8 mouse cellular contexts compared by ENCODE assay signal in the genomic region with DNA sequence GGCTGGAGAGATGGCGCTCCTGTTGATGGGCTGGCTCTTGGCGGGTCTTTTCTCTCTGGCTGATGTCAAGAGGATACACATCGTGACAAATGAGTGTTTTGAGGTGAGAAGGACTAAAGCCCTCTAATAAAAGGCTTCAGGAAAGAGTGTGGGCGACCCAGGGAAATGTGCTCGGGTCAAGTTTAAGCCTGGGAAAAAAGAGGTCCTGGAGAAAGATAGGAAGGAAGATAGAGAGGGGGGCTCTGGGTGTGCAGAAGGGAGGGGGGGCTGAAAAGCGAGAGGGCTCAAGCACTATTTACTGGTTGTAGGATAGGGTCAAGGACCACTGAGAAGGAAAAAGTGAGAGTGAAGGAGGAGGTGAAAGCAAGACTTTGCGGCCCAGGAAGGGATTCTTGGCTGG. TPM values are rescaled to one million over a fixed set of nuclear protein-coding genes. Genes with fewer than 3 reads are reported as not detected.
A peak's percentile ranks its signal among the peaks of the same experiment; 100 is the strongest.
DNase-seq lines count a peak whose midpoint lies in the region; ATAC-seq and TF ChIP-seq lines count a peak whose summit lies in the region.

No protein-coding gene starts in this region.

- peak overlapping the region; percentile 59 for H3K4me3 ChIP-seq in heart, embryonic 13.5 days
- H3K4me3 ChIP-seq in forebrain, embryonic 15.5 days, result peak overlapping the region; percentile 36
- peak overlapping the region; percentile 50 for H3K4me3 ChIP-seq in midbrain, postnatal 0 days (ENCODE audit: low read depth, low read length)

- no peaks in the 10 kb centered on the region for H3K36me3 ChIP-seq in heart, embryonic 13.5 days
- H3K36me3 ChIP-seq in forebrain, embryonic 15.5 days, result no peaks in the 10 kb centered on the region
- H3K36me3 ChIP-seq in midbrain, postnatal 0 days (ENCODE audit: insufficient read depth, low read length), result no peaks in the 10 kb centered on the region

- TF ChIP-seq CTCF in midbrain, postnatal 0 days (IDR thresholded peaks at IDR 0.05), result no peak

- no peaks in the 10 kb centered on the region for H3K9me3 ChIP-seq in heart, embryonic 13.5 days
- no peaks in the 10 kb centered on the region for H3K9me3 ChIP-seq in forebrain, embryonic 15.5 days
- no peaks in the 10 kb centered on the region for H3K9me3 ChIP-seq in midbrain, postnatal 0 days (ENCODE audit: low read length)

- H3K27me3 ChIP-seq in heart, embryonic 13.5 days (replicated peaks), result peaks cover 34% of the 10 kb centered on the region
- no peaks in the 10 kb centered on the region for H3K27me3 ChIP-seq in forebrain, embryonic 15.5 days
- 0 out of 2 replicates have a peak, but pooled peaks cover 6% of the 10 kb centered on the region for H3K27me3 ChIP-seq in midbrain, postnatal 0 days (ENCODE audit: insufficient read depth, low read length)

- WGBS in heart, embryonic 13.5 days, result 17% methylated on average over 7 of the region's 7 CpGs
- 11% methylated on average over 7 of the region's 7 CpGs for WGBS in forebrain, embryonic 15.5 days
- WGBS in midbrain, postnatal 0 days, result 25% methylated on average over 7 of the region's 7 CpGs

- intact Hi-C loops in heart, postnatal 14 days (cut with DNase I), result loop anchor here (5.0 kb wide), 1 partner anchor 34 kb away; no protein-coding TSS in a partner anchor

- H3K4me2 ChIP-seq in heart, embryonic 13.5 days, result peak overlapping the region; percentile 83
- H3K4me2 ChIP-seq in forebrain, embryonic 15.5 days (replicated peaks), result peak overlapping the region; percentile 72
- peak overlapping the region; percentile 99 for H3K4me2 ChIP-seq in midbrain, postnatal 0 days (ENCODE audit: low read depth, low read length, poor library complexity, severe bottlenecking)

- H3K4me1 ChIP-seq in heart, embryonic 13.5 days, result peaks cover 32% of the 10 kb centered on the region
- H3K4me1 ChIP-seq in forebrain, embryonic 15.5 days, result peaks cover 3% of the 10 kb centered on the region; the same call in 1 of the 2 replicates
- no peaks in the 10 kb centered on the region; the same call in 1 of the 2 replicates for H3K4me1 ChIP-seq in midbrain, postnatal 0 days (ENCODE audit: insufficient read depth, low read length)

- H3K9ac ChIP-seq in heart, embryonic 13.5 days, result peak overlapping the region; percentile 79
- peak overlapping the region; percentile 27 for H3K9ac ChIP-seq in forebrain, embryonic 15.5 days (replicated peaks)
- peak overlapping the region; percentile 57 for H3K9ac ChIP-seq in midbrain, postnatal 0 days (replicated peaks; ENCODE audit: low read length, poor library complexity, severe bottlenecking)

- ATAC-seq in heart, embryonic 13.5 days (ENCODE audit: extremely low read depth, insufficient number of reproducible peaks, low FRiP score, low TSS enrichment), result no peak
- ATAC-seq in forebrain, embryonic 15.5 days (replicated peaks), result no peak
- ATAC-seq in midbrain, postnatal 0 days (ENCODE audit: low FRiP score), result no peak

- no peak for DNase-seq in heart, postnatal 14 days
- DNase-seq in kidney, postnatal 10 days, result peak; percentile 39
- DNase-seq in midbrain, postnatal 0 days (ENCODE audit: low spot score), result no peak
- DNase-seq in B cell, adult 2 months, result no peak
- no peak for DNase-seq in MN1 (ENCODE audit: low spot score)
- no peak for DNase-seq in urinary bladder, postnatal 10 days (ENCODE audit: low spot score)

- peak overlapping the region; percentile 53 for H3K27ac ChIP-seq in heart, embryonic 13.5 days (replicated peaks)
- no peak overlapping the region for H3K27ac ChIP-seq in forebrain, embryonic 15.5 days (replicated peaks)
- H3K27ac ChIP-seq in midbrain, postnatal 0 days (ENCODE audit: low read depth, low read length), result no peak overlapping the region

RNA-seq across cellular contexts. Expression of gene Ptprb, which starts 25.5 kb away (rescaled TPM):
- polyA plus RNA-seq in heart, embryonic 13.5 days (2015; fragmentation: Nextera tagmentation; extraction: Ambion mirVana), result 5.4 and 6.4 TPM in 2 replicates
- total RNA-seq in heart, postnatal 14 days (2021), result 100 to 1,000 TPM in 1 of 2 experiments, 10 to 100 TPM in 1; 99.2 to 103 TPM
- 2.4 and 2.5 TPM in 2 replicates for polyA plus RNA-seq in forebrain, embryonic 15.5 days (2015; fragmentation: Nextera tagmentation; extraction: Ambion mirVana)
- 9.8 and 12.5 TPM in 2 replicates for total RNA-seq in midbrain, postnatal 0 days (2014; rRNA removed)
- 2.6 and 3.3 TPM in 2 replicates for polyA plus RNA-seq in midbrain, postnatal 0 days (2015; fragmentation: Nextera tagmentation; extraction: Ambion mirVana)

Comparison
In these comparisons a context has a peak if more than half of its experiments do, and no peak if none do; other contexts are left out.
1. H3K9ac ChIP-seq: peak in every context shown above with its lines; median percentile 79 in heart, embryonic 13.5 days; 57 in midbrain, postnatal 0 days; 27 in forebrain, embryonic 15.5 days.